Mouse (Mus musculus): Measurements from ENCODE around the gene Bcar1. TPM values are rescaled to one million over a fixed set of nuclear protein-coding genes. Genes with fewer than 3 reads are reported as not detected.

The Bcar1 gene
- total RNA-seq, 2 experiments from 2014 or later: 66.2 to 66.8 TPM

- no peak for DNase-seq (ENCODE audit: extremely low spot score in 1 of 2, low spot score in 1 of 2)
These were observed 50.3 kb downstream of the Bcar1 start for GRCm38 (mm10) chr8:111693261-111693741.

- DNase-seq (ENCODE audit: extremely low spot score in 1 of 2, low spot score in 1 of 2): no peak
These were observed 52.6 kb downstream of the Bcar1 start, which contains the start of gene Ctrb1 for GRCm38 (mm10) chr8:111690960-111691445. Gene Ctrb1, minus strand, starts transcription at chr8:111691010.

GRCm38 (mm10) chr8:111686881-111687280 lies 56.7 kb downstream of the Bcar1 start:
- DNase-seq (ENCODE audit: extremely low spot score in 1 of 2, low spot score in 1 of 2): no peak

- no peak for DNase-seq (ENCODE audit: extremely low spot score in 1 of 2, low spot score in 1 of 2)
These were observed 61.1 kb downstream of the Bcar1 start for GRCm38 (mm10) chr8:111682521-111682920.

- DNase-seq (ENCODE audit: extremely low spot score in 1 of 2, low spot score in 1 of 2): no peak
These were observed 62.5 kb downstream of the Bcar1 start for GRCm38 (mm10) chr8:111681153-111681552.

- DNase-seq (ENCODE audit: extremely low spot score in 1 of 2, low spot score in 1 of 2): no peak
These were observed 63.1 kb downstream of the Bcar1 start for GRCm38 (mm10) chr8:111680423-111681028.

- no peak for DNase-seq (ENCODE audit: extremely low spot score in 1 of 2, low spot score in 1 of 2)
These were observed 64.8 kb downstream of the Bcar1 start for GRCm38 (mm10) chr8:111678848-111679247.

GRCm38 (mm10) chr8:111678111-111678510 lies 65.5 kb downstream of the Bcar1 start:
- peak in 1 of 2 experiments; percentile 65 for DNase-seq (ENCODE audit: extremely low spot score in 1 of 2, low spot score in 1 of 2)

GRCm38 (mm10) chr8:111676237-111676636 lies 67.4 kb downstream of the Bcar1 start:
- no peak for DNase-seq (ENCODE audit: extremely low spot score in 1 of 2, low spot score in 1 of 2)

GRCm38 (mm10) chr8:111666751-111667150 lies 76.9 kb downstream of the Bcar1 start:
- no peak for DNase-seq (ENCODE audit: extremely low spot score in 1 of 2, low spot score in 1 of 2)

GRCm38 (mm10) chr8:111662473-111662872 lies 81.1 kb downstream of the Bcar1 start:
- DNase-seq (ENCODE audit: extremely low spot score in 1 of 2, low spot score in 1 of 2): peak; percentile 53 to 88

Small RNAs within 50 kb of the gene (microRNA-seq; reads per million reads assigned to microRNA genes)
- 0 reads per million in 2 experiments for gene Mir7076

Other genes starting within 250 kb of the Bcar1 start
- gene Wdr59, start 221.7 kb downstream of the Bcar1 start, total RNA-seq (2021): 10 to 100 TPM; 23.5 to 24.8 TPM
- gene Znrf1, start 207.7 kb downstream of the Bcar1 start, total RNA-seq (2021): 100 to 1,000 TPM; 106 to 116 TPM
- gene Ldhd, start 113.4 kb downstream of the Bcar1 start, total RNA-seq (2021): 1 to 10 TPM; 6.6 to 7.2 TPM
- 10 to 100 TPM; 19.4 to 22.3 TPM for gene Zfp1, start 100.4 kb downstream of the Bcar1 start, total RNA-seq (2021)
- gene Ctrb1, start 52.8 kb downstream of the Bcar1 start, total RNA-seq (2021): not detected
- 10 to 100 TPM; 77.6 to 81.2 TPM for gene Cfdp1, start 110.5 kb upstream of the Bcar1 start, total RNA-seq (2021)
- gene Tmem170, start 132.9 kb upstream of the Bcar1 start, total RNA-seq (2021): 1 to 10 TPM; 4.1 to 4.3 TPM
- under 1 TPM; 0.70 to 0.71 TPM for gene Chst5, start 166.6 kb upstream of the Bcar1 start, total RNA-seq (2021)
- 10 to 100 TPM; 11.2 to 11.5 TPM for gene Tmem231, start 190.1 kb upstream of the Bcar1 start, total RNA-seq (2021)
- 100 to 1,000 TPM; 196 to 239 TPM for gene Gabarapl2, start 196.9 kb upstream of the Bcar1 start, total RNA-seq (2021)
- gene Adat1, start 248.5 kb upstream of the Bcar1 start, total RNA-seq (2021): 1 to 10 TPM; 5.0 to 6.9 TPM

All from layer of hippocampus, postnatal 25 days (tissue).